In genomic region chr9:85325201-85325868, GRCm38 (mm10) we compare ENCODE assay signal across 9 mouse cellular contexts. TPM values are rescaled to one million over a fixed set of nuclear protein-coding genes. Genes with fewer than 3 reads are reported as not detected.
DNase-seq lines count a peak whose midpoint lies in the region; ATAC-seq lines count a peak whose summit lies in the region.
"Had no signal": no experiment of that assay in that cellular context is flagged by ENCODE, and none has a peak within 500 bp of the region (broad histone marks: within the 10 kb centered on the region; RNA-seq: fewer than 3 reads in every experiment).

No protein-coding gene starts in this region.

- WGBS in hindbrain, embryonic 12.5 days: 47% methylated on average over 17 of the region's 17 CpGs
- WGBS in midbrain, embryonic 10.5 days: 60% methylated on average over 17 of the region's 17 CpGs

- no peak overlapping the region for H3K9ac ChIP-seq in hindbrain, embryonic 12.5 days

- H3K4me2 ChIP-seq in hindbrain, embryonic 12.5 days (replicated peaks): peak overlapping the region; percentile 84

- peaks cover 24% of the 10 kb centered on the region for H3K4me1 ChIP-seq in erythroblast, embryonic 14.5 days (ENCODE audit: control insufficient read depth)
- peaks cover 14% of the 10 kb centered on the region for H3K4me1 ChIP-seq in hindbrain, embryonic 12.5 days
- peaks cover 12% of the 10 kb centered on the region for H3K4me1 ChIP-seq in midbrain, embryonic 10.5 days

- H3K9me3 ChIP-seq in erythroblast, embryonic 14.5 days (ENCODE audit: control insufficient read depth, low read length): no peaks in the 10 kb centered on the region
- no peaks in the 10 kb centered on the region for H3K9me3 ChIP-seq in hindbrain, embryonic 12.5 days (replicated peaks)
- H3K9me3 ChIP-seq in midbrain, embryonic 10.5 days (replicated peaks): no peaks in the 10 kb centered on the region

- H3K36me3 ChIP-seq in erythroblast, embryonic 14.5 days (ENCODE audit: control insufficient read depth): no peaks in the 10 kb centered on the region; the same call in 1 of the 2 replicates
- H3K36me3 ChIP-seq in hindbrain, embryonic 12.5 days: no peaks in the 10 kb centered on the region
- no peaks in the 10 kb centered on the region for H3K36me3 ChIP-seq in midbrain, embryonic 10.5 days

- peaks cover 18% of the 10 kb centered on the region for H3K27me3 ChIP-seq in erythroblast, embryonic 14.5 days (ENCODE audit: control insufficient read depth)
- peaks cover 17% of the 10 kb centered on the region for H3K27me3 ChIP-seq in hindbrain, embryonic 12.5 days
- H3K27me3 ChIP-seq in midbrain, embryonic 10.5 days (ENCODE audit: low read depth, poor library complexity, severe bottlenecking): peaks cover 32% of the 10 kb centered on the region

- H3K4me3 ChIP-seq in erythroblast, embryonic 14.5 days (replicated peaks): peak overlapping the region; percentile 68
- H3K4me3 ChIP-seq in hindbrain, embryonic 12.5 days: peak overlapping the region; percentile 57
- H3K4me3 ChIP-seq in midbrain, embryonic 10.5 days: 0 out of 2 replicates have a peak overlapping the region, but pooled peaks have one; percentile 79

- peak; percentile 15 for DNase-seq in embryo, embryonic 9.5 days (ENCODE audit: extremely low spot score)
- no peak for DNase-seq in midbrain, embryonic 10.5 days (ENCODE audit: low spot score)
- no peak for DNase-seq in cerebellum, postnatal 4 days (ENCODE audit: low spot score in 2 of 2)
- no peak for DNase-seq in spleen, postnatal 10 days (ENCODE audit: low spot score in 2 of 2)
- DNase-seq in right cerebral cortex, adult 2 months (ENCODE audit: low spot score in 2 of 2): no peak

- no peak overlapping the region for H3K27ac ChIP-seq in hindbrain, embryonic 12.5 days
- no peak overlapping the region for H3K27ac ChIP-seq in midbrain, embryonic 10.5 days (replicated peaks)

- no peak for ATAC-seq in erythroblast, adult 5-6 weeks (replicated peaks; ENCODE audit: low FRiP score, poor library complexity, severe bottlenecking)
- ATAC-seq in hindbrain, embryonic 12.5 days (ENCODE audit: low FRiP score): no peak

RNA-seq across cellular contexts. Expression of gene Tent5a, which starts 1.8 kb away (rescaled TPM):
- 0.03 TPM in 2 replicates for polyA plus RNA-seq in erythroblast, embryonic 14.5 days (2012)
- total RNA-seq in erythroblast, adult 5-6 weeks (2015; ENCODE audit: low replicate concordance): 16.3 and 18.6 TPM in 2 replicates
- 11.0 and 12.2 TPM in 2 replicates for total RNA-seq in erythroblast, adult 5-6 weeks (2017; ENCODE audit: low replicate concordance)
- 9.9 and 11.0 TPM in 2 replicates for polyA plus RNA-seq in hindbrain, embryonic 12.5 days (2016; fragmentation: Nextera tagmentation; extraction: Ambion mirVana)
- 2.0 and 3.6 TPM in 2 replicates for polyA plus RNA-seq in midbrain, embryonic 10.5 days (2016; fragmentation: Nextera tagmentation; extraction: Ambion mirVana)

RNA-seq across cellular contexts. Expression of gene Gm11114, which starts 12.8 kb away (rescaled TPM):
- polyA plus RNA-seq in erythroblast, embryonic 14.5 days (2012): not detected in 2 replicates
- not detected in 2 replicates for total RNA-seq in erythroblast, adult 5-6 weeks (2015; ENCODE audit: low replicate concordance)
- total RNA-seq in erythroblast, adult 5-6 weeks (2017; ENCODE audit: low replicate concordance): not detected in 2 replicates
- not detected in 2 replicates for polyA plus RNA-seq in hindbrain, embryonic 12.5 days (2016; fragmentation: Nextera tagmentation; extraction: Ambion mirVana)
- polyA plus RNA-seq in midbrain, embryonic 10.5 days (2016; fragmentation: Nextera tagmentation; extraction: Ambion mirVana): not detected in 2 replicates
- polyA plus RNA-seq: limb, embryonic 11.5 days had no signal
